Mouse (Mus musculus) left cerebral cortex, postnatal 10 days (tissue): ENCODE data around the gene Soat1. TPM values are rescaled to one million over a fixed set of nuclear protein-coding genes. Genes with fewer than 3 reads are reported as not detected.
A peak's percentile ranks its signal among the peaks of the same experiment; 100 is the strongest.
"Not testable (repeated sequence)": the region's sequence is repeated elsewhere in the genome, so short reads cannot be mapped to it uniquely, and the experiment has no call there.

Source experiments
- DNase-seq, 2 experiments: peaks; one replicate each; pipeline ENCODE4 v3.0.0; 2021 to 2022; ENCODE audit warnings: low spot score in 2 of 2, mixed read lengths in 1 of 2; ENCODE audit errors: extremely low spot score in 1 of 2
- intact Hi-C: fragments of 180-260 bp; cut with DNase I; formaldehyde crosslinking; loops from one replicate; pipeline ENCODE4 v1.15.1; 2025
- total RNA-seq, 2 experiments: library from RNA; stranded (reverse); gene quantifications; 2 replicates each; pipeline ENCODE4 v1.2.3; 2021

Soat1 gene
- total RNA-seq: 10 to 100 TPM; 26.0 to 33.8 TPM

DNA sequence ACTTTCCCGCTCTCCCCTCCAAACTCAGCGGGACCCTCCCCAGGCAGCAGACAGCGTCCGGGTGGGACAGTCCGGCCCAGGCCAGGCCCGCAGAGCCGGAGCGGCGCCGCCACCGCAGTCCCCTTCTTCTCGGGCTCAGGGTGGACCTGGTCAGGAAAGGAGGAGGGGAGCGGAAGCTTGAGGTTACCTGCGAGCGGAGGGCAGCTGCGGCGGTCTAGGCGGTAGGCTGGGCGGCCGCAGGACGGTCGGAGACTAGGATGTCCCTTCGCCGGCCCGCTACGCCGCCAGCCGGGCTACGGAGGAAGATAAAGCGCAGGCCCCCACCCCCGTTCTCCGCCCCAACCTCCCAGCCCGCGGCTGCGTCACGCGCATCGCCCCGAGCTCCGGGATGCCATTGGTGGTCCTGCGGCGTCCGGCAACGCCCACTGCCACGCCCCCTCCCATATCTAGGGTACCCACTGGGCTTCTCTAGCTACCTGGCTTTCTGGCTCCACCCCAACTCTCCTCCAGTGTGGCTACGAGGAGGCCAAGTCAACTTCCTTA lies at the start of gene Soat1:
TSS of gene Soat1 (minus strand) at position 371 of the 543 bp plus-strand sequence.
- DNase-seq: peak; percentile 81 to 92
- intact Hi-C loops: loop anchor here (5.0 kb wide), 1 partner anchor 52 kb away; the partner anchor contains the start of gene Axdnd1

GRCm38 (mm10) chr1:156523842-156524241 lies 49.7 kb upstream of the Soat1 start, which contains the start of gene Gm10031:
Gene Gm10031, plus strand, starts transcription at chr1:156524012.
- intact Hi-C loops, DNase-seq: not testable (repeated sequence)

DNA sequence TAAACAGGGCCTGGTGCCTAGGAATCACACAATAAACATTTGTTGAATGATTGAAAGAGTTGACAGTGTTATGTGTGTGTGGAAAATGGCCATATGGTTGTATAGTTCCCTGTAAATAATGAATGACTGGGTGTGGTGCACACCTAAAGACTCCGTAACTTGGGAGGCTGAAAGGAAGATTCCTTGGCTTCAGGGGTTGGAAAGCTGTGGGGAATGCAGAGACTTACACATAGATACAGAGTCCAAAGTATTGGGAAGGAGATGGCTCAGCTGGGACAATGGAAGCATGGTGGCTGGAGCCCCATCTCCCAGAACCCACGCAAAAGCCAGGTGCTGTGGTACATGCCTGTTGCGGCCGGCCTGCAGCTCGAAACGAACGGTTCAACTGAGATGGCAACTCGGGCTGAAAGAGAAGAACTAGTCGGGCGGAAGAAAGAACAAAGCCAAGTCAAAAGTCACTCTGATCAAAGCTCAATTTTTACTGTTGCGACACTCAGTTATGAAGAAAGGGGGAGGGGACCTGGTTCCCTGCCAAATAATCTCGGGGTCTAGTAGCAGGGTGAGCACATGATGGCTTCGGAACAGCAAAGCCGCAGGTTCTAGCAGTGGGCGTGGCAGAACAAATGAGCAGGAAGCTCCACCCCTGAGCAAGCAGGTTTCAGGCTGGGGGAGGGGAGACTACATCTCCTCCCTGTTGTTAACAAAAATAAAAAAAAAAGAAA lies 47.8 kb upstream of the Soat1 start:
- DNase-seq: no peak
- intact Hi-C loops: no loop called here

DNA sequence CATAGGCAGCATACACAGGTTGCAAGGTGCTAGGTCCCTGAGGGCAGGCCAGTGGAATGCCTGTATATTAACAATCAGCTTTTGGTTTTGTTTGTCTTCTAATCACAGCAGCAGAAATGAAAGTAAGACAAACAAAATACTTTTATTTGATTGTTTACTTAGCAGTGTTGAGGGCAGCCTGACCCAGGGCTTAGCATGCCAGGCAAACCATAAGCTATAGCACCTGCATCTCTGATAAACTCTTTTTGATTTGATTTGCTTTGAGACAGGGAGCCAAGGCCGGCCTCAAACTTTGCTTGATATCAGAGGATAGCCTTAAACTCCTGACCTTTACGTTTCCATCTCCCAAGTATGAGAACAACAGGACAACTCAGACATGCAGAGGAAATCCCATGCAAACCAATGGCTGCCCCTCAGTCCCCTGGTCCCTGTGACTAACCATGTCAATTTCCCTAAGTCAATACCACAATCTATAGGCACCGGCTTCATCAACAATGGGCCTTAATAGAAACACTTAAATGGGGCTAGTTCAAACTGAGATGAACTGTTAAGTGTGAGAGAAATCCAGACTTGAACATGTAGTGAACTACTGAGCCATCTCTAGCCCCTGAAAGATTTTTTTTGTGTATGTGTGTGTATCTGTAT lies 46.1 kb upstream of the Soat1 start:
- intact Hi-C loops: no loop called here
- DNase-seq: no peak

DNA sequence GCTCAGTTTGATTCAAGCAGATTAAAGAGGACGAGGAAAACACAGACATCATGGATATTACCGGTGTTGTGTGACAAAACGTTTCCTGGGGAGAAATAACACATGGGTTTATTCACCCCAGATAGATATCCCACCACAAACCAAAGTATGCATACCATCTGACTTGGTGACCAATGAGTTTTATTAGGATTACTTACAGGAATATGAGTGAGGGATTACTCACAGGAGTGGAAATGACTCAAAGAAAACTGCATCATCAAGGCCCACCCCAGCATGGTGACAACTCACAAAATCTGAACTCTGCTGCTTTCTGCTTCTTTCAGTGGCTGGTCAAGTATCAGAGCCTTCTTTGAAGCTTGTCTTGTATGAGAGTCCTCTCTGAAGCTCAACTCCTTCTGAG lies 33.6 kb upstream of the Soat1 start:
- intact Hi-C loops: no loop called here
- DNase-seq: no peak

- no peak for DNase-seq
- intact Hi-C loops: no loop called here
These were observed 31.8 kb upstream of the Soat1 start for GRCm38 (mm10) chr1:156505901-156506300.

DNA sequence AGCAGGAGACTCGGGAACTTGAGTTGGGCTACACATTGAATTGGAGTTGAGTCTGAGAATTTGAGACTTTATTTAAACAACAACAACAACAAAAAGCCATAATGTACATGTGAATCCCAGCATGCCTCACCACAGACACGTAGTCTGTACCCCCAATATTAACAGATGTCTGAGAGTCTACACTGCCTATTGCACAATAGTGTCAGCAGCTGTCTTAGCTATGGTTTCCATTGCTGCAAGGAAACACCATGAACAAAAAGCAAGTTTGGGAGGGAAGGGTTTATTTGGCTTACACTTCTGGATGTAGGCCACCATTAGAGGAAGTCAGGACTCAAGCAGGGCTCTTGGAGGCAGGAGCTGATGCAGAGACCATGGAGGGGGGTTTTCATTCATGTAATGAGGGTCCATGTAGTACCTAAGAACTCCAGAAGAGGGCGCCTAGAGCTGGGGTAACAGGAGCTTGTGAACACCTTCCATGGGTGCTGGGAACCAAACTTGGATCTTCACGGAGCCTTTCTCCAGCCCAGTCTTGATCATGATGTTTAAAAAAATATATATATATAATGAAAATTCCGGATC lies 30.9 kb upstream of the Soat1 start:
- no peak for DNase-seq
- intact Hi-C loops: no loop called here

GRCm38 (mm10) chr1:156496910-156497309 lies 22.8 kb upstream of the Soat1 start:
- intact Hi-C loops: no loop called here
- DNase-seq: no peak

GRCm38 (mm10) chr1:156495025-156495424 lies 20.9 kb upstream of the Soat1 start:
- intact Hi-C loops: no loop called here
- DNase-seq: peak in 1 of 2 experiments; percentile 5

DNA sequence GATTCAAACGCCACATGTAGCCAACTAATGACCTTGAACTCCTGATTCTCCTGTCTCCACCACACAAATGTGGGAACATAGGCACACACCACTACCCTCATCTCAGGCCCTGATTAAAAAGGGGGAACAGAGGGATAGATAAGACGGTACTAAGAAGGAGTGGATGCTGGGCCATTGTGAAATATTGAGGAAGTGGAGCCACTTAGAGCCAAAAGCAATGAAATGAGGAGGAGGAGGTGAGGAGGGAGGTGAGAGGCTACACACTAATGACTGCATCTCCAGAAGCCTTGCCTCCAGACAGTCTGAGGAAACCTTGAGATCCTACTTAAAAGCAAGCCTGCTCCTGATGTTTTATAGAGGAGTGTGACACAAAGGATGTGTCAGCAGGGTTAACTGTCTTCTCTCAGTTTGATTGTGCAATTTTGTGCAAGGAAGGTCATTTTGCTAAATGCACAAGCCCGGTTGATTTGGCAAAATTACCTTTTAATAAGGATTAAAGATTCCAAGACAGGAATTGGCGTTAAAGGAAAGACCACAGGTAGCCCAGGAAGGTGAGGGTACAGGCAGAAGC lies 17.2 kb upstream of the Soat1 start:
- no peak for DNase-seq
- intact Hi-C loops: no loop called here

GRCm38 (mm10) chr1:156488031-156488430 lies 13.9 kb upstream of the Soat1 start:
- intact Hi-C loops: no loop called here
- no peak for DNase-seq

- intact Hi-C loops: no loop called here
- DNase-seq: no peak
These were observed 13.4 kb upstream of the Soat1 start for GRCm38 (mm10) chr1:156487498-156487897.

DNA sequence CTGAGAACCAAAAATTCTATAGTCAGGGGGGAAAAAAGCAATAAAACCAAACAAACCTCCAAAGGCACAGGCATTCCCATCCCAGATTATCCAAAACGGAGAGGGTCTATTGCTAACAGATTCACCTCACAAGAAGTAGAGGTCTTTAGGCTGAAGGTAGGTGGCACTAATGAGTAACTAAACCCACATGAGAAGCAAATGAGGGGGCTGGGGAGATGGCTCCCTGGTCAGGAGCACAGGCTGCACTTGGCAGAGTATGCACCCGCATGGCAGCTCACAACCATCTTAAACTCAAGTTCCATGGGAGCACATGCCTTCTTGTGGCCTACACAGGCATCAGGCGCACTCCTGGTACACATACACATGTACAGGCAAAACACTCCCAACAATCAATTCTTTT lies 7.7 kb upstream of the Soat1 start:
- no peak for DNase-seq
- intact Hi-C loops: no loop called here

DNA sequence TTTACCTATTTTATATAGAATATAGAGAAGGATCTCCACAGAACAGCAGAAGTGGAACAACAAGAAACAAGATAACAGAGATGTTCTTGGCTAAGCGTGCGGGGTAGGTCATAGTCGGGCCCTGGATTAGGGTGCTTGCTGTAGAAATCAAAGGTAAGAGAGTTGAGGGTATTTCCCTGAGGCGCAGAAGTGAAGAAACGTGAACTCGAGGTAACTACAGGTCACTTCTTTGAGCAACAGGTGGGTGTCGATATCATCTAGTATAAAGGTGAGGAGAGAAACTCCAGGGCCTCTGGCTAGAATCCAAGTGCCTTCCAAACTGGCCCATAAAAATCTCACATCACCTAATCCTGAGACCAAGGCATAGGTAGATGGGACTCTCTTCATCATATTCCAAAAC lies 2.4 kb upstream of the Soat1 start:
- no peak for DNase-seq
- intact Hi-C loops: no loop called here

GRCm38 (mm10) chr1:156476016-156476415 lies 1.9 kb upstream of the Soat1 start:
- intact Hi-C loops: no loop called here
- no peak for DNase-seq

DNA sequence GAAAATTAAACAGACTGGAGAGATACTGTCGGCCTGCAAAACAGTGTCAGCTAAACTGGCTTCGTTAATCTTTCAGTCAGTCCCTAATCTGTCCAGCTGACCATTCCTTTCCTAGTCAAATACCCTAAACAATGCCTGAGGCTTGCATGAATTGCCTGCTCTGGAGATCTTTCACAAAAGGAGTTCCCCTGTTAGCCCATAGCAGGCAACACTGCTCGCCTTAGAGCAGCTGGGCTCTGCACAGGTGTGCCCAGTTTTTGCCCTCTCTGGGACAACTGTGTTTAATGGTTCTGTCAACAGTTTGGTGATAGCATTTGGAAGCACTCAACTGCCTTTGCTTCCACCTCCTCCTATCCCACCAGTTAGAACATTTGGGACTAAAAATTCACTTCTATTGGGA lies 723 bp upstream of the Soat1 start:
- DNase-seq: no peak
- intact Hi-C loops: loop anchor here (5.0 kb wide), 1 partner anchor 53 kb away; the partner anchor contains the start of gene Axdnd1

GRCm38 (mm10) chr1:156473003-156473402 lies 1.1 kb downstream of the Soat1 start:
- no peak for DNase-seq
- intact Hi-C loops: loop anchor here (5.0 kb wide), 1 partner anchor 51 kb away; the partner anchor contains the start of gene Axdnd1

DNA sequence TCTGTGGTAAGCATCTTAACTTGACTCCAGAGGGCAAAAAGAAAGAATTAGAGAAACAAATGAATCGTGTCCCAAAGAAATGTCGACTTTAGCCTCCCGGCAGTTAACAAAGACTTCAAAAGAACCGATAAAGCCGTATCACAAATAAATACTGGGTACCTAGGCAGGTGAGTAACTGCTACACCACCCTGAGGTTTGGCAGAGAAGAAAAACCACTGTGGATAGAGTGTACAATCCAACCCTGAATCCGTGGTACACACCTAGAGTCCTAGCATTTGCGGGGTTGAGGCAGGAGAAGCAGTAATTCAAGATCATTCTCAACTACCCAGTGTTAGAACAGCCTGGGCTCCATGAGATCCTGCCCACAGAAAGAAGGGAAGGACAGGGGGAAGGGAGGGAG lies 2.2 kb downstream of the Soat1 start:
- no peak for DNase-seq
- intact Hi-C loops: loop anchor here (5.0 kb wide), 1 partner anchor 50 kb away; the partner anchor contains the start of gene Axdnd1

- intact Hi-C loops: loop anchor here (5.0 kb wide), 1 partner anchor 49 kb away; the partner anchor contains the start of gene Axdnd1
- no peak for DNase-seq
These were observed 3.1 kb downstream of the Soat1 start for GRCm38 (mm10) chr1:156471071-156471470.
